Mouse (Mus musculus) heart, postnatal 0 days (tissue): Measurements from ENCODE around the gene Spata32. TPM values are rescaled to one million over a fixed set of nuclear protein-coding genes. Genes with fewer than 3 reads are reported as not detected.

Experiments used
- ATAC-seq: fragments of 200-750 bp; cut with Nextera tagmentation; 2 replicates; pipeline ENCODE4 v1.8.0; 2017; ENCODE audit warnings: low read depth, moderate number of reproducible peaks, moderate library complexity; ENCODE audit not compliant: insufficient read depth
- DNase-seq: peaks from one replicate; pipeline ENCODE4 v3.0.0-alpha.2; 2016; ENCODE audit warnings: low spot score
- H3K27ac ChIP-seq: fragments of 300-500 bp; sonication (generic); 2 replicates; pipeline ENCODE4 v1.5.1; 2014; ENCODE audit warnings: low read depth, mild to moderate bottlenecking
- H3K27me3 ChIP-seq: fragments of 300-500 bp; sonication (generic); 2 replicates; pipeline ENCODE4 v1.6.1; 2014; ENCODE audit warnings: low read length, mixed read lengths; ENCODE audit not compliant: control insufficient read depth, insufficient read depth
- H3K36me3 ChIP-seq: fragments of 300-500 bp; sonication (generic); replicated peaks from 2 replicates; pipeline ENCODE4 v1.6.1; 2014; ENCODE audit warnings: low read length, mixed read lengths; ENCODE audit not compliant: control insufficient read depth, insufficient read depth
- H3K4me1 ChIP-seq: fragments of 300-500 bp; sonication (generic); 2 replicates; pipeline ENCODE4 v1.6.1; 2014; ENCODE audit warnings: antibody characterized with exemption; ENCODE audit not compliant: control insufficient read depth, insufficient read depth
- H3K4me2 ChIP-seq: fragments of 300-500 bp; sonication (generic); 2 replicates; pipeline ENCODE4 v1.6.1; 2014; ENCODE audit warnings: low read depth, mild to moderate bottlenecking, low read length, moderate library complexity
- H3K4me3 ChIP-seq: fragments of 300-500 bp; sonication (generic); 2 replicates; pipeline ENCODE4 v1.5.1; 2014; ENCODE audit warnings: low read depth, low read length
- H3K9ac ChIP-seq: fragments of 300-500 bp; sonication (generic); replicated peaks from 2 replicates; pipeline ENCODE4 v1.6.1; 2014; ENCODE audit warnings: low read depth, low read length, mixed read lengths
- H3K9me3 ChIP-seq: fragments of 300-500 bp; sonication (generic); replicated peaks from 2 replicates; pipeline ENCODE4 v1.6.1; 2016; ENCODE audit warnings: low read length; ENCODE audit not compliant: control insufficient read depth
- CTCF ChIP-seq: IDR thresholded peaks from 2 replicates; pipeline ENCODE4 v1.5.1; 2016; ENCODE audit warnings: antibody characterized with exemption, control low read depth, low read depth
- EP300 ChIP-seq: IDR thresholded peaks from 2 replicates; pipeline ENCODE4 v1.6.1; 2016; ENCODE audit warnings: antibody characterized with exemption, low read depth
- WGBS: fragments of 180-500 bp; shearing (Covaris S2); extraction: QIAGEN DNeasy Blood & Tissue Kit; methylation state at CpG from one replicate; pipeline ENCODE4 v1.1.7; 2014; 5-methylcytosine and 5-hydroxymethylcytosine counted together
- polyA plus RNA-seq: library from polyadenylated mRNA; unstranded; fragments of >200 nt; fragmentation: Nextera tagmentation; extraction: Ambion mirVana; gene quantifications from 2 replicates; pipeline ENCODE4 v1.2.1, GENCODE M21; 2015
- total RNA-seq: library from RNA; depleted of rRNA; stranded (reverse); fragments of >200 nt; gene quantifications from 2 replicates; pipeline ENCODE4 v1.2.3, GENCODE M21; 2014; ENCODE audit warnings: low replicate concordance; rRNA removed

Gene Spata32
- total and polyA plus RNA-seq, 2 experiments from 2014 or later: not detected

GRCm38 (mm10) chr11:103158621-103159478, 59.4 kb downstream of the Spata32 start:
- H3K36me3 ChIP-seq: no peaks in the 10 kb centered on the region
- ATAC-seq (peak; percentile 96), DNase-seq (peak; percentile 95)
- H3K4me2 ChIP-seq: peak overlapping the region; percentile 64
- no peaks in the 10 kb centered on the region for H3K27me3 ChIP-seq
- H3K4me1 ChIP-seq: peaks cover 5% of the 10 kb centered on the region; the same call in 1 of the 2 replicates
- TF ChIP-seq EP300 (no peak), CTCF (peak; percentile 98)
- 2% methylated on average over 25 of the region's 25 CpGs for WGBS
- H3K4me3 ChIP-seq: peak overlapping the region; percentile 30
- no peak overlapping the region for H3K9ac ChIP-seq
- H3K9me3 ChIP-seq: no peaks in the 10 kb centered on the region
- H3K27ac ChIP-seq: peak overlapping the region; percentile 57

Other genes starting within 250 kb of the Spata32 start
- 47.6 and 63.6 TPM in 2 replicates for gene Nmt1, start 190.2 kb downstream of the Spata32 start, total RNA-seq
- 46.6 and 50.0 TPM in 2 replicates for gene Nmt1, start 190.2 kb downstream of the Spata32 start, polyA plus RNA-seq
- gene Dcakd, start 190.1 kb downstream of the Spata32 start, total RNA-seq: 53.5 and 64.0 TPM in 2 replicates
- gene Dcakd, start 190.1 kb downstream of the Spata32 start, polyA plus RNA-seq: 45.2 and 50.4 TPM in 2 replicates
- 27.0 and 38.9 TPM in 2 replicates for gene Plcd3, start 116.8 kb downstream of the Spata32 start, total RNA-seq
- 14.5 and 16.3 TPM in 2 replicates for gene Plcd3, start 116.8 kb downstream of the Spata32 start, polyA plus RNA-seq
- gene Acbd4, start 116.8 kb downstream of the Spata32 start, total RNA-seq: 16.3 and 20.0 TPM in 2 replicates
- 21.6 and 22.2 TPM in 2 replicates for gene Acbd4, start 116.8 kb downstream of the Spata32 start, polyA plus RNA-seq
- gene Hexim1, start 102.2 kb downstream of the Spata32 start, total RNA-seq: 9.0 and 11.0 TPM in 2 replicates
- gene Hexim1, start 102.2 kb downstream of the Spata32 start, polyA plus RNA-seq: 3.2 and 3.3 TPM in 2 replicates
- 1.6 and 1.7 TPM in 2 replicates for gene Hexim2, start 86.0 kb downstream of the Spata32 start, total RNA-seq
- 4.2 and 4.9 TPM in 2 replicates for gene Hexim2, start 86.0 kb downstream of the Spata32 start, polyA plus RNA-seq
- 2.2 and 3.4 TPM in 2 replicates for gene Fmnl1, start 47.3 kb downstream of the Spata32 start, total RNA-seq
- 0.91 and 1.1 TPM in 2 replicates for gene Fmnl1, start 47.3 kb downstream of the Spata32 start, polyA plus RNA-seq
- gene 1700023F06Rik, start 9.9 kb downstream of the Spata32 start, total RNA-seq: not detected in 2 replicates
- 0.10 TPM in 1 of 2 replicates, not detected in the other for gene 1700023F06Rik, start 9.9 kb downstream of the Spata32 start, polyA plus RNA-seq
- gene Map3k14, start 49.0 kb upstream of the Spata32 start, total RNA-seq: 4.4 and 9.4 TPM in 2 replicates
- gene Map3k14, start 49.0 kb upstream of the Spata32 start, polyA plus RNA-seq: 1.3 and 1.4 TPM in 2 replicates
- 9.7 and 15.1 TPM in 2 replicates for gene Arhgap27, start 145.3 kb upstream of the Spata32 start, total RNA-seq
- 5.4 and 6.5 TPM in 2 replicates for gene Arhgap27, start 145.3 kb upstream of the Spata32 start, polyA plus RNA-seq
- 3.9 and 4.9 TPM in 2 replicates for gene Plekhm1, start 194.3 kb upstream of the Spata32 start, total RNA-seq
- 3.4 and 3.5 TPM in 2 replicates for gene Plekhm1, start 194.3 kb upstream of the Spata32 start, polyA plus RNA-seq